Mouse (Mus musculus): ENCODE data around the gene Gm8764. TPM values are rescaled to one million over a fixed set of nuclear protein-coding genes. Genes with fewer than 3 reads are reported as not detected.
"Not testable (repeated sequence)": the region's sequence is repeated elsewhere in the genome, so short reads cannot be mapped to it uniquely, and the experiment has no call there.

Gene Gm8764
- not detected in 2 replicates for polyA plus RNA-seq (2015; fragmentation: Nextera tagmentation; extraction: Ambion mirVana)

GRCm38 (mm10) chr10:104159706-104160105 is at the start of gene Gm8764:
Gene Gm8764, plus strand, starts transcription at chr10:104160006.
- H3K9ac ChIP-seq (ENCODE audit: low read depth, low read length); H3K9me3 ChIP-seq (ENCODE audit: control insufficient read depth): not testable (repeated sequence)
- WGBS: no CpG with 5 or more reads among the region's 3 CpGs

GRCm38 (mm10) chr10:104110044-104110443 is 49.8 kb upstream of the Gm8764 start:
- ATAC-seq: no peak
- no peak overlapping the region for H3K4me2 ChIP-seq (replicated peaks; ENCODE audit: low read depth)
- no peak overlapping the region for H3K4me3 ChIP-seq (ENCODE audit: low read depth, low read length)
- no peak overlapping the region for H3K9ac ChIP-seq (ENCODE audit: low read depth, low read length)
- H3K27me3 ChIP-seq (replicated peaks; ENCODE audit: control insufficient read depth, insufficient read depth, low read length): no peaks in the 10 kb centered on the region
- 69% methylated on average over 3 of the region's 3 CpGs for WGBS
- no peak overlapping the region for H3K27ac ChIP-seq (ENCODE audit: low read depth, low read length)
- no peaks in the 10 kb centered on the region for H3K9me3 ChIP-seq (ENCODE audit: control insufficient read depth)
- no peak for TF ChIP-seq CTCF (IDR thresholded peaks at IDR 0.05; ENCODE audit: low read depth)
- H3K36me3 ChIP-seq (ENCODE audit: control insufficient read depth, insufficient read depth): no peaks in the 10 kb centered on the region
- H3K4me1 ChIP-seq (replicated peaks; ENCODE audit: control insufficient read depth, insufficient read depth, low read length): no peaks in the 10 kb centered on the region

More at GRCm38 (mm10) chr10:104159706-104160105, at the start of gene Gm8764:
- not testable (repeated sequence) for H3K27me3 ChIP-seq (replicated peaks; ENCODE audit: control insufficient read depth, insufficient read depth, low read length); H3K4me1 ChIP-seq (replicated peaks; ENCODE audit: control insufficient read depth, insufficient read depth, low read length); H3K27ac ChIP-seq (ENCODE audit: low read depth, low read length); H3K4me2 ChIP-seq (replicated peaks; ENCODE audit: low read depth); H3K4me3 ChIP-seq (ENCODE audit: low read depth, low read length); ATAC-seq; H3K36me3 ChIP-seq (ENCODE audit: control insufficient read depth, insufficient read depth)

GRCm38 (mm10) chr10:104118312-104118711 is 41.5 kb upstream of the Gm8764 start:
- H3K27me3 ChIP-seq (replicated peaks; ENCODE audit: control insufficient read depth, insufficient read depth, low read length): no peaks in the 10 kb centered on the region
- H3K27ac ChIP-seq (ENCODE audit: low read depth, low read length): no peak overlapping the region
- no peak for ATAC-seq
- H3K4me2 ChIP-seq (replicated peaks; ENCODE audit: low read depth): no peak overlapping the region
- no peaks in the 10 kb centered on the region for H3K9me3 ChIP-seq (ENCODE audit: control insufficient read depth)
- H3K4me1 ChIP-seq (replicated peaks; ENCODE audit: control insufficient read depth, insufficient read depth, low read length): no peaks in the 10 kb centered on the region
- TF ChIP-seq CTCF (IDR thresholded peaks at IDR 0.05; ENCODE audit: low read depth): no peak
- H3K4me3 ChIP-seq (ENCODE audit: low read depth, low read length): no peak overlapping the region
- H3K36me3 ChIP-seq (ENCODE audit: control insufficient read depth, insufficient read depth): no peaks in the 10 kb centered on the region
- WGBS: 71% methylated on average over 2 of the region's 2 CpGs
- H3K9ac ChIP-seq (ENCODE audit: low read depth, low read length): no peak overlapping the region

GRCm38 (mm10) chr10:104142687-104143086 is 17.1 kb upstream of the Gm8764 start, which contains the start of gene Gm21293:
Gene Gm21293, plus strand, starts transcription at chr10:104142987.
- H3K4me2 ChIP-seq (replicated peaks; ENCODE audit: low read depth); H3K4me3 ChIP-seq (ENCODE audit: low read depth, low read length); H3K9ac ChIP-seq (ENCODE audit: low read depth, low read length); H3K9me3 ChIP-seq (ENCODE audit: control insufficient read depth); H3K27me3 ChIP-seq (replicated peaks; ENCODE audit: control insufficient read depth, insufficient read depth, low read length); ATAC-seq; H3K27ac ChIP-seq (ENCODE audit: low read depth, low read length); H3K4me1 ChIP-seq (replicated peaks; ENCODE audit: control insufficient read depth, insufficient read depth, low read length); H3K36me3 ChIP-seq (ENCODE audit: control insufficient read depth, insufficient read depth): not testable (repeated sequence)
- no CpG with 5 or more reads among the region's 3 CpGs for WGBS

- WGBS: no CpG with 5 or more reads among the region's 3 CpGs
- not testable (repeated sequence) for H3K9me3 ChIP-seq (ENCODE audit: control insufficient read depth); H3K27me3 ChIP-seq (replicated peaks; ENCODE audit: control insufficient read depth, insufficient read depth, low read length); H3K9ac ChIP-seq (ENCODE audit: low read depth, low read length); H3K4me3 ChIP-seq (ENCODE audit: low read depth, low read length); H3K36me3 ChIP-seq (ENCODE audit: control insufficient read depth, insufficient read depth); H3K27ac ChIP-seq (ENCODE audit: low read depth, low read length); H3K4me2 ChIP-seq (replicated peaks; ENCODE audit: low read depth); ATAC-seq; H3K4me1 ChIP-seq (replicated peaks; ENCODE audit: control insufficient read depth, insufficient read depth, low read length)
Measured at GRCm38 (mm10) chr10:104151197-104151596, 8.6 kb upstream of the Gm8764 start, which contains the start of gene Gm6763. Gene Gm6763, plus strand, starts transcription at chr10:104151497.

- WGBS: no CpG with 5 or more reads among the region's 3 CpGs
- ATAC-seq; H3K27me3 ChIP-seq (replicated peaks; ENCODE audit: control insufficient read depth, insufficient read depth, low read length); H3K4me3 ChIP-seq (ENCODE audit: low read depth, low read length); H3K4me1 ChIP-seq (replicated peaks; ENCODE audit: control insufficient read depth, insufficient read depth, low read length); H3K4me2 ChIP-seq (replicated peaks; ENCODE audit: low read depth); H3K36me3 ChIP-seq (ENCODE audit: control insufficient read depth, insufficient read depth); H3K9me3 ChIP-seq (ENCODE audit: control insufficient read depth); H3K9ac ChIP-seq (ENCODE audit: low read depth, low read length); H3K27ac ChIP-seq (ENCODE audit: low read depth, low read length): not testable (repeated sequence)
Measured at GRCm38 (mm10) chr10:104168215-104168614, 8.4 kb downstream of the Gm8764 start, which contains the start of gene Gm21304. Gene Gm21304, plus strand, starts transcription at chr10:104168515.

- WGBS: no CpG with 5 or more reads among the region's 3 CpGs
- H3K36me3 ChIP-seq (ENCODE audit: control insufficient read depth, insufficient read depth): not testable (repeated sequence)
Measured at GRCm38 (mm10) chr10:104176724-104177123, 16.9 kb downstream of the Gm8764 start, which contains the start of gene Gm21312. Gene Gm21312, plus strand, starts transcription at chr10:104177024.

GRCm38 (mm10) chr10:104185233-104185632 is 25.4 kb downstream of the Gm8764 start, which contains the start of gene Gm20765:
Gene Gm20765, plus strand, starts transcription at chr10:104185533.
- not testable (repeated sequence) for H3K27ac ChIP-seq (ENCODE audit: low read depth, low read length); H3K36me3 ChIP-seq (ENCODE audit: control insufficient read depth, insufficient read depth); H3K4me2 ChIP-seq (replicated peaks; ENCODE audit: low read depth); ATAC-seq; H3K9me3 ChIP-seq (ENCODE audit: control insufficient read depth); H3K27me3 ChIP-seq (replicated peaks; ENCODE audit: control insufficient read depth, insufficient read depth, low read length); H3K4me1 ChIP-seq (replicated peaks; ENCODE audit: control insufficient read depth, insufficient read depth, low read length); H3K9ac ChIP-seq (ENCODE audit: low read depth, low read length); H3K4me3 ChIP-seq (ENCODE audit: low read depth, low read length)
- WGBS: no CpG with 5 or more reads among the region's 3 CpGs

More at GRCm38 (mm10) chr10:104176724-104177123, 16.9 kb downstream of the Gm8764 start, which contains the start of gene Gm21312:
- H3K27ac ChIP-seq (ENCODE audit: low read depth, low read length); ATAC-seq; H3K4me2 ChIP-seq (replicated peaks; ENCODE audit: low read depth); H3K4me1 ChIP-seq (replicated peaks; ENCODE audit: control insufficient read depth, insufficient read depth, low read length); H3K27me3 ChIP-seq (replicated peaks; ENCODE audit: control insufficient read depth, insufficient read depth, low read length); H3K4me3 ChIP-seq (ENCODE audit: low read depth, low read length); H3K9ac ChIP-seq (ENCODE audit: low read depth, low read length); H3K9me3 ChIP-seq (ENCODE audit: control insufficient read depth): not testable (repeated sequence)

GRCm38 (mm10) chr10:104193742-104194141 is 33.9 kb downstream of the Gm8764 start, which contains the start of gene Gm4340:
Gene Gm4340, plus strand, starts transcription at chr10:104194042.
- not testable (repeated sequence) for H3K27ac ChIP-seq (ENCODE audit: low read depth, low read length); ATAC-seq; H3K9ac ChIP-seq (ENCODE audit: low read depth, low read length); H3K4me1 ChIP-seq (replicated peaks; ENCODE audit: control insufficient read depth, insufficient read depth, low read length); H3K4me2 ChIP-seq (replicated peaks; ENCODE audit: low read depth); H3K9me3 ChIP-seq (ENCODE audit: control insufficient read depth); H3K36me3 ChIP-seq (ENCODE audit: control insufficient read depth, insufficient read depth); H3K4me3 ChIP-seq (ENCODE audit: low read depth, low read length); H3K27me3 ChIP-seq (replicated peaks; ENCODE audit: control insufficient read depth, insufficient read depth, low read length)
- WGBS: no CpG with 5 or more reads among the region's 3 CpGs

All from intestine, postnatal 0 days (tissue).